Mouse (Mus musculus) liver, postnatal 0 days (tissue): Measurements from ENCODE around the gene Rab6a. TPM values are rescaled to one million over a fixed set of nuclear protein-coding genes. Genes with fewer than 3 reads are reported as not detected.
A peak's percentile ranks its signal among the peaks of the same experiment; 100 is the strongest.

Experiments
- ATAC-seq: fragments of 200-750 bp; cut with Nextera tagmentation; 2 replicates; pipeline ENCODE4 v1.8.0; 2017; ENCODE audit warnings: mild to moderate bottlenecking, moderate library complexity
- DNase-seq: peaks from one replicate; pipeline ENCODE4 v3.0.0-alpha.2; 2016
- H3K27ac ChIP-seq: fragments of 300-500 bp; sonication (generic); 2 replicates; pipeline ENCODE4 v1.5.1; 2014; ENCODE audit warnings: antibody characterized with exemption, moderate library complexity, mild to moderate bottlenecking, low read depth
- H3K27me3 ChIP-seq: fragments of 300-500 bp; sonication (generic); 2 replicates; pipeline ENCODE4 v1.6.1; 2014; ENCODE audit warnings: low read length, control low read depth, mixed read lengths; ENCODE audit not compliant: insufficient read depth
- H3K36me3 ChIP-seq: fragments of 300-500 bp; sonication (generic); replicated peaks from 2 replicates; pipeline ENCODE4 v1.6.1; 2014; ENCODE audit warnings: mild to moderate bottlenecking, control low read depth, low read length, moderate library complexity, mixed read lengths; ENCODE audit not compliant: insufficient read depth
- H3K4me1 ChIP-seq: fragments of 300-500 bp; sonication (generic); 2 replicates; pipeline ENCODE4 v1.6.1; 2014; ENCODE audit warnings: antibody characterized with exemption, mild to moderate bottlenecking, control low read depth; ENCODE audit not compliant: insufficient read depth
- H3K4me2 ChIP-seq: fragments of 300-500 bp; sonication (generic); 2 replicates; pipeline ENCODE4 v1.6.1; 2014; ENCODE audit warnings: low read depth, mild to moderate bottlenecking, low read length, moderate library complexity, mixed read lengths
- H3K4me3 ChIP-seq: fragments of 300-500 bp; sonication (generic); 2 replicates; pipeline ENCODE4 v1.5.1; 2014; ENCODE audit warnings: low read depth, low read length
- H3K9ac ChIP-seq: fragments of 300-500 bp; sonication (generic); replicated peaks from 2 replicates; pipeline ENCODE4 v1.6.1; 2014; ENCODE audit warnings: mild to moderate bottlenecking, moderate library complexity
- H3K9me3 ChIP-seq: fragments of 300-500 bp; sonication (generic); 2 replicates; pipeline ENCODE4 v1.6.1; 2016; ENCODE audit warnings: mild to moderate bottlenecking, control low read depth, low read length, mixed read lengths
- CTCF ChIP-seq: sonication (generic); IDR thresholded peaks from 2 replicates; pipeline ENCODE4 v1.5.1; 2016; ENCODE audit warnings: antibody characterized with exemption, low read depth
- EP300 ChIP-seq: IDR thresholded peaks from 2 replicates; pipeline ENCODE4 v1.6.1; 2016; ENCODE audit warnings: antibody characterized with exemption, low read depth, mild to moderate bottlenecking
- WGBS: fragments of 180-500 bp; shearing (Covaris S2); extraction: QIAGEN DNeasy Blood & Tissue Kit; methylation state at CpG from one replicate; pipeline ENCODE4 v1.1.7; 2014; ENCODE audit not compliant: insufficient replicate concordance; 5-methylcytosine and 5-hydroxymethylcytosine counted together
- polyA plus RNA-seq: library from polyadenylated mRNA; unstranded; fragments of >200 nt; fragmentation: Nextera tagmentation; extraction: Ambion mirVana; gene quantifications from 2 replicates; pipeline ENCODE4 v1.2.1, GENCODE M21; 2015

Rab6a gene
- polyA plus RNA-seq, 1 experiment from 2014 or later: 44.8 TPM

DNA sequence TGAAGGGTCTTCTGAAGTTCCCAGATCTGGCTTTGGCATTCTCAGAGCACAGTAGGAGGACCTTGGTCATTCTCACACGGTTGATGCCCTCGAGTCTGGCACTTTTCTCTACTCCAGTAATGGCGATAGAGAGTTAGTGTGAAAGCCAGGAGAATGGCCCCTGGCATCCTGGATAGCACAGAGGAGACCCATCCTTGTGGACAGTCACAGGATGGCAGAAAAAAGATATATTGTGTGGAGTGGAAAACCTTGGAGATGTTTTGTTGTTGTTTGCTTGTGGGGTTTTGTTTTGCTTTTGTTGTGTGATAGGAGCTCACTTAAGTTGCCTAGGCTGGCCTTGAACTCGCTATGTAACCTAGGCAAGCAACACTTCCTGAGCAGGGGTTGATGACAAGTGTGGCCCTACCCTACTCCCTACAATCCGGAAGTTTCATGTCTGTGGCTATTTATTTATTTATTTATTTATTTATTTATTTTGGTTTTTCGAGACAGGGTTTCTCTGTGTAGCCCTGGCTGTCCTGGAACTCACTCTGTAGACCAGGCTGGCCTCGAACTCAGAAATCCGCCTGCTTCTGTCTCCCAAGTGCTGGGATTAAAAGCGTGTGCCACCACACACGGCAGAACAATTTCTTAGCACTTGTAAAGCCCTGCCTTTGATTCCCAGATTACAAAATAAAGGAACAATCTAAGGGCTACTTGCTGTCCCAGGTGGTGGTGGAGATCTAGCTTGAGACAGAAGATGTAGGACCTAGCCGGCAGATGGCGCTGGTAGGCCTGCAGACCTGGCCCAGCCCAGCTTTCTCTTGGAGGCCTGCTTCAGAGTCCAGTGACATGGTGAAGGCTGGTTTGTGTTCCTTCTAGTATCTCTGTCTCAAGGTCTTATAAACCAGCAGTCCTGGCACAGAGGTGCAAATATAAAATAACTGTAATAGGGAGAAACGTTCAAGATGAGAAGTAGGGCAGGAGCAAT, 78.1 kb downstream of the Rab6a start:
- Histone ChIP-seq H3K27me3 (no peaks in the 10 kb centered on the region), H3K4me1 (0 out of 2 replicates have a peak, but pooled peaks cover 3% of the 10 kb centered on the region), H3K4me2 (no peak overlapping the region), H3K36me3 (no peaks in the 10 kb centered on the region), H3K4me3 (no peak overlapping the region), H3K27ac (peak overlapping the region; percentile 24; the same call in 1 of the 2 replicates), H3K9ac (no peak overlapping the region), H3K9me3 (no peaks in the 10 kb centered on the region)
- ATAC-seq (peak; percentile 74), DNase-seq (peak; percentile 89)
- TF ChIP-seq CTCF (peak; percentile 95), EP300 (no peak)
- 36% methylated on average over 13 of the region's 13 CpGs for WGBS

DNA sequence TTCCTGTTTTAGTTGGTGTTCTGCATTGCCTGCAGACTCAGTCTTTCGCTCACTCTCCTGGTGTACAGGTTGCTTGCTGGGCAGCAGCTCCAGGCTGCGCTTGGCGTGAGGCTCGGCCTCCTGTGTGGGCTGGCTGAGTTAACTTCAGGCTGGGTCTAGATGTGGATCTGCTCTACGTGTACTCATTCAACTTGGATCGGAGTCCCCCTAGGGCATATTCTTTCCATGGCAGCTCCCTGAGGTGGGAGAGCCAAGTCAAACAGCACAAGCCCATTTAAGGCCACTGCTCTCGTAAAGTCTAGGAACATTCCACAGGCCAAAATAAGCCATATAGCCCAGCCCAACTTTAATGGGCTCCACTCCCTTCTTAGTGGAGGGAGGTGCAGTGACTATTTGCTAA, 81.3 kb downstream of the Rab6a start:
- Histone ChIP-seq H3K36me3 (no peaks in the 10 kb centered on the region), H3K27ac (no peak overlapping the region), H3K4me2 (no peak overlapping the region), H3K4me3 (no peak overlapping the region), H3K4me1 (0 out of 2 replicates have a peak, but pooled peaks cover 3% of the 10 kb centered on the region), H3K9ac (no peak overlapping the region), H3K9me3 (no peaks in the 10 kb centered on the region), H3K27me3 (no peaks in the 10 kb centered on the region)
- ATAC-seq (no peak), DNase-seq (no peak)
- TF ChIP-seq EP300 (no peak), CTCF (no peak)
- 88% methylated on average over 7 of the region's 7 CpGs for WGBS

Other genes with a start within 250 kb of the Rab6a start
- 4.8 and 5.1 TPM in 2 replicates for gene C2cd3, start 235.2 kb upstream of the Rab6a start, polyA plus RNA-seq
- gene Ppme1, start 235.1 kb upstream of the Rab6a start, polyA plus RNA-seq: 18.1 and 18.2 TPM in 2 replicates
- 0.08 and 0.21 TPM in 2 replicates for gene Ucp3, start 134.4 kb upstream of the Rab6a start, polyA plus RNA-seq
- gene Ucp2, start 114.1 kb upstream of the Rab6a start, polyA plus RNA-seq: 530 and 545 TPM in 2 replicates
- 1.0 and 1.8 TPM in 2 replicates for gene Dnajb13, start 92.5 kb upstream of the Rab6a start, polyA plus RNA-seq
- gene Coa4, start 70.3 kb upstream of the Rab6a start, polyA plus RNA-seq: 11.9 and 12.4 TPM in 2 replicates
- gene Mrpl48, start 891 bp downstream of the Rab6a start, polyA plus RNA-seq: 52.5 and 54.5 TPM in 2 replicates
- gene Plekhb1, start 55.0 kb downstream of the Rab6a start, polyA plus RNA-seq: 0.60 and 0.72 TPM in 2 replicates
- gene Fam168a, start 99.2 kb downstream of the Rab6a start, polyA plus RNA-seq: 4.3 and 4.6 TPM in 2 replicates